Mouse (Mus musculus) lung, postnatal 25 days (tissue): ENCODE measurements around the gene Usp9x.

Experiments
- DNase-seq: peaks from one replicate; pipeline ENCODE4 v3.0.0; 2022; ENCODE audit warnings: low spot score

The Usp9x gene

GRCm38 (mm10) chrX:13071241-13071775 lies at the start of gene Usp9x:
Gene Usp9x, plus strand, starts transcription at chrX:13071498.
- peak; percentile 87 for DNase-seq

- no peak for DNase-seq
Observed at GRCm38 (mm10) chrX:13022547-13023310, 48.6 kb upstream of the Usp9x start.

- no peak for DNase-seq
Observed at GRCm38 (mm10) chrX:13024539-13025202, 46.6 kb upstream of the Usp9x start.

- DNase-seq = no peak
Observed at GRCm38 (mm10) chrX:13025286-13025685, 46.0 kb upstream of the Usp9x start.

- no peak for DNase-seq
Observed at GRCm38 (mm10) chrX:13028156-13028555, 43.1 kb upstream of the Usp9x start.

- DNase-seq = no peak
Observed at GRCm38 (mm10) chrX:13029996-13030395, 41.3 kb upstream of the Usp9x start.

GRCm38 (mm10) chrX:13037085-13037484 lies 34.2 kb upstream of the Usp9x start:
- no peak for DNase-seq

- DNase-seq = no peak
Observed at GRCm38 (mm10) chrX:13039211-13039610, 32.1 kb upstream of the Usp9x start.

- DNase-seq = no peak
Observed at GRCm38 (mm10) chrX:13040391-13040790, 30.9 kb upstream of the Usp9x start.

GRCm38 (mm10) chrX:13041630-13042129 lies 29.6 kb upstream of the Usp9x start:
- peak; percentile 96 for DNase-seq

- DNase-seq = no peak
Observed at GRCm38 (mm10) chrX:13043780-13044179, 27.5 kb upstream of the Usp9x start.

- DNase-seq = no peak
Observed at GRCm38 (mm10) chrX:13044666-13045065, 26.6 kb upstream of the Usp9x start.

GRCm38 (mm10) chrX:13046893-13047435 lies 24.3 kb upstream of the Usp9x start:
- no peak for DNase-seq

- peak; percentile 56 for DNase-seq
Observed at GRCm38 (mm10) chrX:13047631-13048345, 23.5 kb upstream of the Usp9x start.

- DNase-seq = no peak
Observed at GRCm38 (mm10) chrX:13054612-13055011, 16.7 kb upstream of the Usp9x start.

- no peak for DNase-seq
Observed at GRCm38 (mm10) chrX:13061961-13062360, 9.3 kb upstream of the Usp9x start.

- DNase-seq = no peak
Observed at GRCm38 (mm10) chrX:13064273-13064925, 6.9 kb upstream of the Usp9x start.

- DNase-seq = no peak
Observed at GRCm38 (mm10) chrX:13070206-13070572, 1.1 kb upstream of the Usp9x start.

GRCm38 (mm10) chrX:13070573-13071240 lies 591 bp upstream of the Usp9x start:
- peak; percentile 92 for DNase-seq

GRCm38 (mm10) chrX:13071776-13072460 lies 620 bp downstream of the Usp9x start:
- peak; percentile 77 for DNase-seq
